12 mouse cellular contexts compared by ENCODE assay signal in the genomic region with DNA sequence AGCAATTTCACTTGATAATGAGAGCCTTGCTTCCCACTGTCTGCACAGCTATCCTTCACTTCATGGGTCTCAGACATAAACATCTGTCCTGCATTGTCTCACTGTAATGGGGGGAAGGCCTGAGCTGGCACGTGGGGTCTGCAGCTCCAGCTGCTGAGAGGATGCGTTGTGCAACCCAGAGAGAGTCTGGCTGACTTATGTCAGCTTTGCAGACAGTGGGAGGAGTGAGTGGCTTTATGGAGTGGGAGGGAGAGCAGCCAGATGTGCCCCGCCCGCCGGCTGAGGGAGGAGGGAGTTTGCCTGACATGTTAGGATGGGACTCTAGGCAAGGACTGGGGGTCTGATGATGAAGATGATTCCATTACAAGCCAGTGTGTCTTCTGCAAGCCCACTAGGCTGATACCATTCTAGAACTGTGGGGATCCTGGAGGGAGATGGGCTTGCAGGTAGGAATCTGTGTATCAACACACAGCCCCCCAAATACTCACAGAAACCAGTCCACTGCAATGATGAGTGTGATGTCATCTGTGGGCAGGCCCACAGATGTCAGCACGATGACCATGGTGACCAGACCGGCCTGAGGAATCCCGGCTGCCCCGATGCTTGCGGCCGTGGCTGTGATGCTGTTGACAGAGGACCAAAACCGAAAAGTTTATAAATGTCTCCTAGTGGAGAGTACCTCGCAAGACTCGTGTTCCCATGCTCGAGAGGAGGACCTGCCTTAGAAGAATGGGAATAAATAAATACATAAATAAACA.
A peak's percentile ranks its signal among the peaks of the same experiment; 100 is the strongest.
DNase-seq lines count a peak whose midpoint lies in the region; ATAC-seq and TF ChIP-seq lines count a peak whose summit lies in the region.
"Had no signal": no experiment of that assay in that cellular context is flagged by ENCODE, and none has a peak within 500 bp of the region (broad histone marks: within the 10 kb centered on the region; RNA-seq: fewer than 3 reads in every experiment).

No protein-coding gene starts in this region.

- H3K4me1 ChIP-seq in kidney, postnatal 0 days (replicated peaks; ENCODE audit: insufficient read depth, low read length), result no peaks in the 10 kb centered on the region
- 0 out of 2 replicates have a peak, but pooled peaks cover 4% of the 10 kb centered on the region for H3K4me1 ChIP-seq in embryonic facial prominence, embryonic 15.5 days
- H3K4me1 ChIP-seq in intestine, embryonic 15.5 days (replicated peaks), result no peaks in the 10 kb centered on the region
- no peaks in the 10 kb centered on the region for H3K4me1 ChIP-seq in thymus, adult 2 months (replicated peaks; ENCODE audit: control insufficient read depth, insufficient read depth, low read length)
- H3K4me1 ChIP-seq: forebrain, embryonic 15.5 days had no signal

- H3K9ac ChIP-seq in kidney, postnatal 0 days (ENCODE audit: low read depth, low read length), result no peak overlapping the region
- no peak overlapping the region for H3K9ac ChIP-seq in embryonic facial prominence, embryonic 15.5 days
- H3K9ac ChIP-seq in intestine, embryonic 15.5 days, result no peak overlapping the region
- H3K9ac ChIP-seq: forebrain, embryonic 15.5 days had no signal

- TF ChIP-seq CTCF in kidney, postnatal 0 days (IDR thresholded peaks at IDR 0.05; ENCODE audit: low read depth), result no peak
- TF ChIP-seq CTCF in thymus, adult 2 months (IDR thresholded peaks at IDR 0.05; ENCODE audit: borderline replicate concordance, control insufficient read depth, extremely low read depth, insufficient read depth, low read length, poor library complexity), result no peak

- no peak overlapping the region for H3K4me3 ChIP-seq in kidney, postnatal 0 days (replicated peaks; ENCODE audit: low read depth, low read length)
- no peak overlapping the region for H3K4me3 ChIP-seq in embryonic facial prominence, embryonic 15.5 days (replicated peaks)
- no peak overlapping the region for H3K4me3 ChIP-seq in intestine, embryonic 15.5 days (replicated peaks)
- no peak overlapping the region for H3K4me3 ChIP-seq in myocyte
- H3K4me3 ChIP-seq in thymus, adult 2 months (ENCODE audit: control insufficient read depth, insufficient read depth, low read length), result no peak overlapping the region
- H3K4me3 ChIP-seq: forebrain, embryonic 15.5 days had no signal

- H3K27ac ChIP-seq in kidney, postnatal 0 days, result no peak overlapping the region
- peak overlapping the region; percentile 55; the same call in 1 of the 2 replicates for H3K27ac ChIP-seq in embryonic facial prominence, embryonic 15.5 days (replicated peaks)
- H3K27ac ChIP-seq in intestine, embryonic 15.5 days, result no peak overlapping the region
- no peak overlapping the region for H3K27ac ChIP-seq in thymus, adult 2 months (ENCODE audit: control insufficient read depth, insufficient read depth, low read length)
- H3K27ac ChIP-seq: forebrain, embryonic 15.5 days had no signal

- DNase-seq in kidney, postnatal 0 days (ENCODE audit: low spot score), result no peak
- no peak for DNase-seq in kidney, postnatal 25 days
- no peak for DNase-seq in thymus, adult 2 months
- DNase-seq in testis, postnatal 10 days (ENCODE audit: low spot score), result no peak
- DNase-seq in cerebellum, postnatal 25 days, result no peak
- DNase-seq: cerebellum, adult 11 months; kidney, postnatal 14 days; thymus, adult 18-20 months had no signal

- H3K79me2 ChIP-seq in myocyte (ENCODE audit: control insufficient read depth, insufficient read depth), result no peaks in the 10 kb centered on the region

- peak; percentile 27 for TF ChIP-seq POLR2A in myocyte (IDR thresholded peaks at IDR 0.05; ENCODE audit: insufficient read length, low read depth)
- TF ChIP-seq POLR2A in thymus, adult 2 months (IDR thresholded peaks at IDR 0.05; ENCODE audit: control insufficient read depth, extremely low read depth, insufficient read depth, low read length, poor library complexity), result no peak

- no peaks in the 10 kb centered on the region for H3K27me3 ChIP-seq in kidney, postnatal 0 days (ENCODE audit: insufficient read depth, low read length)
- no peaks in the 10 kb centered on the region for H3K27me3 ChIP-seq in embryonic facial prominence, embryonic 15.5 days
- H3K27me3 ChIP-seq in intestine, embryonic 15.5 days (replicated peaks), result no peaks in the 10 kb centered on the region
- H3K27me3 ChIP-seq in myocyte (ENCODE audit: control insufficient read depth, insufficient read depth, insufficient read length), result no peaks in the 10 kb centered on the region
- no peaks in the 10 kb centered on the region for H3K27me3 ChIP-seq in thymus, adult 2 months (ENCODE audit: control insufficient read depth, insufficient read depth, low read length)
- H3K27me3 ChIP-seq: forebrain, embryonic 15.5 days had no signal

- H3K4me2 ChIP-seq in kidney, postnatal 0 days (ENCODE audit: low read length), result no peak overlapping the region
- H3K4me2 ChIP-seq in embryonic facial prominence, embryonic 15.5 days (replicated peaks), result no peak overlapping the region
- no peak overlapping the region for H3K4me2 ChIP-seq in intestine, embryonic 15.5 days (replicated peaks)
- no peak overlapping the region for H3K4me2 ChIP-seq in myocyte (ENCODE audit: low read depth)
- H3K4me2 ChIP-seq: forebrain, embryonic 15.5 days had no signal

- 81% methylated on average over 15 of the region's 15 CpGs for WGBS in kidney, postnatal 0 days
- 69% methylated on average over 15 of the region's 15 CpGs for WGBS in embryonic facial prominence, embryonic 15.5 days
- 61% methylated on average over 15 of the region's 15 CpGs for WGBS in intestine, embryonic 15.5 days
- WGBS in thymus, adult 2 months, result 95% methylated on average over 15 of the region's 15 CpGs

- no peaks in the 10 kb centered on the region for H3K9me3 ChIP-seq in kidney, postnatal 0 days (replicated peaks; ENCODE audit: low read length)
- H3K9me3 ChIP-seq in embryonic facial prominence, embryonic 15.5 days (replicated peaks), result no peaks in the 10 kb centered on the region
- no peaks in the 10 kb centered on the region for H3K9me3 ChIP-seq in intestine, embryonic 15.5 days
- H3K9me3 ChIP-seq: forebrain, embryonic 15.5 days had no signal

- 0 out of 2 replicates have a peak, but pooled peaks have one; percentile 33 for ATAC-seq in kidney, postnatal 0 days (replicated peaks; ENCODE audit: low FRiP score, low read depth)
- peak; percentile 87 for ATAC-seq in embryonic facial prominence, embryonic 15.5 days (ENCODE audit: insufficient number of reproducible peaks, low FRiP score, low TSS enrichment, low read depth)
- peak; percentile 77 for ATAC-seq in intestine, embryonic 15.5 days
- ATAC-seq: forebrain, embryonic 15.5 days had no signal

- H3K36me3 ChIP-seq in kidney, postnatal 0 days (ENCODE audit: insufficient read depth, low read length), result no peaks in the 10 kb centered on the region
- H3K36me3 ChIP-seq in embryonic facial prominence, embryonic 15.5 days, result peaks cover 9% of the 10 kb centered on the region; the same call in 1 of the 2 replicates
- no peaks in the 10 kb centered on the region for H3K36me3 ChIP-seq in intestine, embryonic 15.5 days
- no peaks in the 10 kb centered on the region for H3K36me3 ChIP-seq in myocyte (ENCODE audit: control insufficient read depth, insufficient read depth)
- no peaks in the 10 kb centered on the region for H3K36me3 ChIP-seq in thymus, adult 2 months (ENCODE audit: control insufficient read depth, insufficient read depth, low read length)

- H3ac ChIP-seq in myocyte (ENCODE audit: control insufficient read depth, insufficient read length), result no peak overlapping the region

TF ChIP-seq in myocyte, 11 proteins besides CTCF, POLR2A, EP300 and RAD21:
- TF ChIP-seq REST (IDR thresholded peaks at IDR 0.05; ENCODE audit: insufficient read depth, insufficient read length) (no peak), MYOD1 (IDR thresholded peaks at IDR 0.05; ENCODE audit: control insufficient read depth in 1 of 3, insufficient read length in 2 of 3, low read depth in 2 of 3) (peak in 1 of 3 experiments; percentile 5), CEBPB (IDR thresholded peaks at IDR 0.05; ENCODE audit: insufficient read depth, poor library complexity, severe bottlenecking) (peak; percentile 73)

Comparison
In these comparisons a context has a peak if more than half of its experiments do, and no peak if none do; other contexts are left out.
1. ATAC-seq: peak in every context shown above with its lines; median percentile 87 in embryonic facial prominence, embryonic 15.5 days; 77 in intestine, embryonic 15.5 days; 33 in kidney, postnatal 0 days.